Mouse (Mus musculus): Measurements from ENCODE around the gene Mmp2. TPM values are rescaled to one million over a fixed set of nuclear protein-coding genes. Genes with fewer than 3 reads are reported as not detected.
A peak's percentile ranks its signal among the peaks of the same experiment; 100 is the strongest.
"Not testable (repeated sequence)": the region's sequence is repeated elsewhere in the genome, so short reads cannot be mapped to it uniquely, and the experiment has no call there.

The Mmp2 gene
- polyA plus RNA-seq, 1 experiment, result 39.7 TPM

GRCm38 (mm10) chr8:92881247-92881646 lies 54.2 kb downstream of the Mmp2 start:
- DNase-seq (ENCODE audit: low read depth, low spot score), result no peak
- 39% methylated on average over 4 of the region's 4 CpGs for WGBS

DNA sequence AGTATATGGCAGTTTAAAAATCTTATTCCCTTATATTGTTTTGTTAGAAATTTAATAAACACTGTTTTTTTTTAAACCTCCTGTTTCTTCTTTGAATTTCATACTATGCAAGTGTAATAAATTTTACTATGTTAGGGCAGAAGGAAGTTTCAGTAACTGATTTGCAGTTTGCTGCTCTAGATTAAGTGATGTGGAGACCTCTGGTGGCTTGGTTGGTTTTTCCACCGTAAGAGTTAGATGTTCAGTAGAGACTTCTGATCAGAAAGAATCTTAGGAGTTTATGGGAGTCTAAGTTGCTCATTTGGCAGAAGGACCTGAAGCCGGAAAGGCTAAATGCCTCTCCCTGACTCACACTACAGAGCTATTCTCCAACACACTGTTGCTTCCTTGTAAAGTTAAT lies 56.7 kb downstream of the Mmp2 start:
- no peak for DNase-seq (ENCODE audit: low read depth, low spot score)
- 33% methylated on average over 2 of the region's 2 CpGs for WGBS

- DNase-seq (ENCODE audit: low read depth, low spot score), result not testable (repeated sequence)
- 77% methylated on average over 3 of the region's 3 CpGs for WGBS
Observed at GRCm38 (mm10) chr8:92892216-92892615, 65.1 kb downstream of the Mmp2 start.

DNA sequence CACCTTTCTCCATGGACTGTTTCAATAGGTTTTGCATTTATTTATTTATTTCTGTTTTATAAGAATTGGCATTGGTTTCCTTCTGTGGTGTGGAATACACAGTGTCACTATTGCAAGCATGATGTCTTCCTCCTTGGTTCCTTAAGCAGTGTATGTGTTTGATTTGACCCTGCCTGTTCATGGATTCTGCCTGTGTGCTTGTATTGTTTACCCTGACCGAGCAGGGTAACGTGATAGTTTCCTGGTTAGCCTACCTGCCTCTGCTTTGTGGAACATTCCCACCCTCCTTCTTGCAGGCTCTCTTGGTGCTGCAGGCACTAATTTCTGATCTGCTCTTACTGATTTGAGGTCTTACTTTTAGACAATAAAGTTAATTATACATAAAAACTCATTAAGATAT lies 66.8 kb downstream of the Mmp2 start:
- whole genome bisulfite sequencing, result 46% methylated on average over 2 of the region's 2 CpGs
- DNase-seq (ENCODE audit: low read depth, low spot score), result no peak

- DNase-seq (ENCODE audit: low read depth, low spot score), result peak; percentile 18
- WGBS, result 36% methylated on average over 7 of the region's 7 CpGs
Observed at GRCm38 (mm10) chr8:92895053-92895452, 68.0 kb downstream of the Mmp2 start.

GRCm38 (mm10) chr8:92896056-92896455 lies 69.0 kb downstream of the Mmp2 start:
- DNase-seq (ENCODE audit: low read depth, low spot score), result no peak
- 65% methylated on average over 1 of the region's 1 CpGs for WGBS

GRCm38 (mm10) chr8:92896611-92897010 lies 69.5 kb downstream of the Mmp2 start:
- no peak for DNase-seq (ENCODE audit: low read depth, low spot score)
- WGBS, result 23% methylated on average over 5 of the region's 5 CpGs

DNA sequence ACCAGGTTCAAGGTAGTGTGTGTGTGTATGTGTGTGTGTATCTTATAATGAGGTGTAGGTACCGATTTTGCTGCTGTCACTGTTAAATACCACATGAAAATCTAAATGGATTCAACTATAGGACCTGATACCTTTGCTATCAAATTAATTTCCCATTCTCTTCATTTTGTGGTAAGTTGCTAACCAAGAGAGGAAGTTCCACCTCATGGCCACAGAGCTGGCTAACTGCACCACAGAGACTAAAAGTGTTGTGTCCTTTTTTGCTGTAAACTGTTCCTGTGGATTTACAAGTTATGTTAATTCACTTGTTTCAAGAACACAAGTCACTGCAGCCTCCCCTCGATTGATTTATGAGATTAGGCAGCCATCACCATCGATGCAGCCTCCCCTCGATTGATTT lies 70.7 kb downstream of the Mmp2 start:
- DNase-seq (ENCODE audit: low read depth, low spot score), result no peak
- 65% methylated on average over 4 of the region's 4 CpGs for WGBS

DNA sequence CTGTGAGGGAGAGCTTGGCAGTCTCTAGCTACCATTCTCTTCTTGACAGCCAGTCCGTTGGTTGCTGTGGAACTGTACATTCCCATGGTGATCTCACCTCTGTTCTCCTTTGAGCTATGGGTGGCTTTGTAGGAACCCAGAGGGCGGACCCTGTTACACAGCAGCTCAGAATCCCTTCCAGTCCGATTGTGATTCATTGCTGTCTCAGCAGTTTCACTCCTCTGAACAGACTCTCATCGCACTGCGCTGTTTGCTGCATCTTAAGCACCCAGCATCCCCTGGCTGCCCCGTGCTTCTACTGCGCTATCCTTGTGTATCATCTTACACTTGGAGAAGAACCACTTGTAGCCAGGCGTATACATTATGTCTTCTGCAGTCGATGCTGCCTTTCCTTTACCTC lies 72.5 kb downstream of the Mmp2 start:
- DNase-seq (ENCODE audit: low read depth, low spot score), result no peak
- WGBS, result 89% methylated on average over 9 of the region's 9 CpGs

- whole genome bisulfite sequencing, result 95% methylated on average over 5 of the region's 5 CpGs
Observed at GRCm38 (mm10) chr8:92901107-92901506, 74.0 kb downstream of the Mmp2 start, which contains the start of gene Capns2. Gene Capns2, plus strand, starts transcription at chr8:92901407.

DNA sequence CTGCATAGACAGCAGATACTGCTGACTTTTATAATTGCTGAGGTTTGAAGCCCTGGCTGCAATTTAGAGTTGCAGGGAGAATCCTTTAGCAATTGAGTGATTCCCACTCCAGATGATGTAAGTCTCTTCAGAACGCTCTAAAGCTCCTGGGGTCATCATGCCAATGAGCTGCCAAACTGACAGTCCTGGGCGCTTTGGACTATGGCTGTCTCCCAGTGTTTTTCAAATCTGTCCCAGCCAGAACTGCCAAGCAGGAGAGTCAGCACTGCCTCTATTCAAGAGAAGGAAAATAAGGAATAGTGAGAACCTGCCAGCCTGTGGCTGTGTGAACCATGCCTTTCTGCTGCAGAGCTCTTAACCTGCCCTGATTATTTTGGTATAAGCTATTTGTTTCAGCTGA lies 75.9 kb downstream of the Mmp2 start:
- DNase-seq (ENCODE audit: low read depth, low spot score), result no peak
- 88% methylated on average over 2 of the region's 2 CpGs for WGBS

More at GRCm38 (mm10) chr8:92901107-92901506, 74.0 kb downstream of the Mmp2 start, which contains the start of gene Capns2:
- no peak for DNase-seq (ENCODE audit: low read depth, low spot score)

Other genes with a start within 250 kb of the Mmp2 start
- 0.04 TPM in 1 of 2 replicates, not detected in the other for gene Irx6, start 153.0 kb upstream of the Mmp2 start, polyA plus RNA-seq (2012; rRNA removed)
- 2.8 and 3.5 TPM in 2 replicates for gene Lpcat2, start 28.0 kb downstream of the Mmp2 start, polyA plus RNA-seq (2012; rRNA removed)
- gene Capns2, start 74.1 kb downstream of the Mmp2 start, polyA plus RNA-seq (2012; rRNA removed), result 0.11 and 0.22 TPM in 2 replicates
- 0.01 and 0.03 TPM in 2 replicates for gene Slc6a2, start 132.8 kb downstream of the Mmp2 start, polyA plus RNA-seq (2012; rRNA removed)
- gene Ces1a, start 220.9 kb downstream of the Mmp2 start, polyA plus RNA-seq (2012; rRNA removed), result not detected in 2 replicates

Measured in large intestine, adult 2 months (tissue).